Mouse (Mus musculus) skeletal muscle tissue, adult 2 months (tissue): ENCODE measurements around the gene Gm21870.
"Not testable (repeated sequence)": the region's sequence is repeated elsewhere in the genome, so short reads cannot be mapped to it uniquely, and the experiment has no call there.

Experiments
- DNase-seq: peaks from one replicate; pipeline ENCODE4 v3.0.0-alpha.2; 2012; ENCODE audit warnings: low read depth, low spot score

Gene Gm21870

DNA sequence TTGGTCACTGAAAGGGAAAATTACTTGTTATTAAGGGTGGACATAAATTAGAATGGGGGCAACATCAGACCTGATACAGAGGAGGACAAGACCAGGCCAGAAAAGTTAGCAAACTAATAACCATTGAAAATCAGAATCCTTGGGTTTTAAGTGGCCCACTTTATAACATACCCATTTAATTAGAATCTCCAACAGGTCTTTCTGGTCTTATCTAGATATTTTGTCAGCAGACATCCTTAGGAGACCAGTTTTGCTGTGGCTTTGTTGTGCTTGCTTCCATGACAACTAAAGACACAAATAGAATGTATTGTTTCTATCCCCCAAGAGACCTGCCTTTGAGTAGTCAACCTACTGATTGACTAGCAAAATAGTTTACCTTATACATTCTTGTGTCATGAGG, at the start of gene Gm21870:
Gene Gm21870 (minus strand): TSS at position 101 of the 400 bp plus-strand sequence.
- DNase-seq = not testable (repeated sequence)

DNA sequence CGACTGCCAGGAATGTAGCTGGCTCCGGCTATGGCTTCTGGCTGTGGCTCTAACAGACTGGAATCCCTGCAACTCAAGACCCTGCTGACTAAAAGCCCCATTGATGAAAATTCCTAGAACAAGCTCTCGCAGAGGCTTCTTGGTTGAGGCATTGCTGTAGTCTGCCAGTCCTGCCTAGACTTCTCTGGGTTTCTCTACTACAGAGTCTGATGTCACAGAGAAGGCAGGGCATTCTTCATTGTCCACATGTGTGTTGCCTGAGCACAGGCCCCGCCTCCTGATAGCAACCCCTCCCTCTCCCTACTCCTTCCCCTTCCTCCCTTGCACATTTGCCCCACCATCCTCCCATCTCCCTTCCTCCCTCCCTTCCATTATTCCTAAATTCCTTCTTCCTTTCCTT, 30.2 kb downstream of the Gm21870 start, which contains the start of gene Btbd35f6:
Gene Btbd35f6 (minus strand): TSS at position 101 of the 400 bp plus-strand sequence.
- not testable (repeated sequence) for DNase-seq
